Mouse (Mus musculus) myocyte (in vitro differentiated cells): ENCODE results near the gene Adipor1. TPM values are rescaled to one million over a fixed set of nuclear protein-coding genes. Genes with fewer than 3 reads are reported as not detected.

Source experiments
- H3K27me3 ChIP-seq: one replicate; pipeline ENCODE4 v1.6.1; 2011; ENCODE audit not compliant: control insufficient read depth, insufficient read depth, insufficient read length
- H3K36me3 ChIP-seq: one replicate; pipeline ENCODE4 v1.6.1; 2011; ENCODE audit not compliant: control insufficient read depth, insufficient read depth
- H3K4me2 ChIP-seq: one replicate; pipeline ENCODE4 v1.6.1; 2011; ENCODE audit warnings: low read depth, control low read depth
- H3K4me3 ChIP-seq: one replicate; pipeline ENCODE4 v1.5.1; 2011; ENCODE audit warnings: mild to moderate bottlenecking, control low read depth, moderate library complexity
- H3K79me2 ChIP-seq: one replicate; pipeline ENCODE4 v1.6.1; 2011; ENCODE audit not compliant: control insufficient read depth, insufficient read depth
- H3ac ChIP-seq: one replicate; pipeline ENCODE4 v1.6.1; 2011; ENCODE audit not compliant: control insufficient read depth, insufficient read length
- CEBPB ChIP-seq: IDR thresholded peaks from 2 replicates; pipeline ENCODE4 v1.6.1; 2011; ENCODE audit warnings: mild to moderate bottlenecking, moderate library complexity; ENCODE audit not compliant: poor library complexity, insufficient read depth, severe bottlenecking
- E2F4 ChIP-seq: IDR thresholded peaks from one replicate; pipeline ENCODE4 v1.6.1; 2011; ENCODE audit warnings: mild to moderate bottlenecking, control low read depth, moderate library complexity; ENCODE audit not compliant: insufficient read depth
- MAX ChIP-seq: IDR thresholded peaks from one replicate; pipeline ENCODE4 v1.6.1; 2011; ENCODE audit warnings: low read depth, mild to moderate bottlenecking, control low read depth
- MYOD1 ChIP-seq, 3 experiments: IDR thresholded peaks; one replicate each; pipeline ENCODE4 v1.6.1; 2011; ENCODE audit warnings: control low read depth in 2 of 3, low read depth in 2 of 3, mild to moderate bottlenecking in 2 of 3, moderate library complexity in 1 of 3; ENCODE audit not compliant: insufficient read length in 2 of 3, control insufficient read depth in 1 of 3
- MYOG ChIP-seq, 3 experiments: IDR thresholded peaks; one replicate each; pipeline ENCODE4 v1.6.1; 2011; ENCODE audit warnings: control low read depth in 2 of 3, low read depth in 2 of 3, mild to moderate bottlenecking in 2 of 3; ENCODE audit not compliant: insufficient read length in 2 of 3, control insufficient read depth in 1 of 3, insufficient read depth in 1 of 3
- POLR2A ChIP-seq: IDR thresholded peaks from one replicate; pipeline ENCODE4 v1.6.1; 2011; ENCODE audit warnings: low read depth, mild to moderate bottlenecking, control low read depth, moderate library complexity; ENCODE audit not compliant: insufficient read length
- POLR2AphosphoS2 ChIP-seq: IDR thresholded peaks from one replicate; pipeline ENCODE4 v1.6.1; 2011; ENCODE audit warnings: low read depth, control low read depth; ENCODE audit not compliant: insufficient read length
- REST ChIP-seq: IDR thresholded peaks from one replicate; pipeline ENCODE4 v1.6.1; 2011; ENCODE audit warnings: mild to moderate bottlenecking, control low read depth, moderate library complexity; ENCODE audit not compliant: insufficient read depth, insufficient read length
- SRF ChIP-seq: IDR thresholded peaks from one replicate; pipeline ENCODE4 v1.6.1; 2011; ENCODE audit warnings: low read depth; ENCODE audit not compliant: control insufficient read depth, insufficient read length
- TCF12 ChIP-seq: IDR thresholded peaks from one replicate; pipeline ENCODE4 v1.6.1; 2011; ENCODE audit warnings: mild to moderate bottlenecking, control low read depth; ENCODE audit not compliant: poor library complexity, insufficient read depth, severe bottlenecking
- TCF3 ChIP-seq: IDR thresholded peaks from one replicate; pipeline ENCODE4 v1.6.1; 2011; ENCODE audit warnings: low read depth, control low read depth; ENCODE audit not compliant: insufficient read length
- USF1 ChIP-seq: IDR thresholded peaks from one replicate; pipeline ENCODE4 v1.6.1; 2011; ENCODE audit warnings: low read depth, mild to moderate bottlenecking, control low read depth, moderate library complexity
- polyA plus RNA-seq: library from polyadenylated mRNA; unstranded; fragments of >200 nt; fragmentation: generic; extraction: Trizol; gene quantifications from one replicate; pipeline ENCODE4 v1.2.1, GENCODE M21; 2012; ENCODE audit warnings: missing spikeins

Adipor1 gene
- 87.9 TPM for polyA plus RNA-seq

GRCm38 (mm10) chr1:134415168-134415831 lies at the start of gene Adipor1:
Gene Adipor1 (plus strand): TSS chr1:134415378.
- H3ac ChIP-seq, result peak within 1 kb of the TSS; percentile 100
- peak within 1 kb of the TSS; percentile 91 for H3K4me2 ChIP-seq
- peaks cover 28% of the 10 kb centered on the region for H3K36me3 ChIP-seq
- TF ChIP-seq REST, result no peak
- no peak for TF ChIP-seq E2F4
- TF ChIP-seq MYOD1 (IDR thresholded peaks at IDR 0.05; ENCODE audit: control insufficient read depth in 1 of 3, insufficient read length in 2 of 3, low read depth in 2 of 3), result peak in 1 of 3 experiments; percentile 44
- TF ChIP-seq POLR2A, result peak; percentile 78
- peak; percentile 97 for TF ChIP-seq POLR2AphosphoS2
- TF ChIP-seq MYOG (IDR thresholded peaks at IDR 0.05; ENCODE audit: control insufficient read depth in 1 of 3, insufficient read depth in 1 of 3, insufficient read length in 2 of 3, low read depth in 2 of 3), result peak in 1 of 3 experiments; percentile 24
- H3K27me3 ChIP-seq, result no peaks in the 10 kb centered on the region
- peak within 1 kb of the TSS; percentile 51 for H3K4me3 ChIP-seq
- H3K79me2 ChIP-seq, result peaks cover 47% of the 10 kb centered on the region

- Histone ChIP-seq H3K4me2 (no peak overlapping the region), H3ac (no peak overlapping the region), H3K36me3 (no peaks in the 10 kb centered on the region), H3K79me2 (peaks cover 10% of the 10 kb centered on the region), H3K4me3 (no peak overlapping the region), H3K27me3 (no peaks in the 10 kb centered on the region)
- TF ChIP-seq CEBPB (no peak), E2F4 (no peak), POLR2A (no peak), MYOD1 (IDR thresholded peaks at IDR 0.05; ENCODE audit: control insufficient read depth in 1 of 3, insufficient read length in 2 of 3, low read depth in 2 of 3) (no peak), MYOG (IDR thresholded peaks at IDR 0.05; ENCODE audit: control insufficient read depth in 1 of 3, insufficient read depth in 1 of 3, insufficient read length in 2 of 3, low read depth in 2 of 3) (no peak), USF1 (no peak), POLR2AphosphoS2 (no peak), MAX (no peak)
These were observed 49.7 kb upstream of the Adipor1 start for GRCm38 (mm10) chr1:134365491-134365890.

DNA sequence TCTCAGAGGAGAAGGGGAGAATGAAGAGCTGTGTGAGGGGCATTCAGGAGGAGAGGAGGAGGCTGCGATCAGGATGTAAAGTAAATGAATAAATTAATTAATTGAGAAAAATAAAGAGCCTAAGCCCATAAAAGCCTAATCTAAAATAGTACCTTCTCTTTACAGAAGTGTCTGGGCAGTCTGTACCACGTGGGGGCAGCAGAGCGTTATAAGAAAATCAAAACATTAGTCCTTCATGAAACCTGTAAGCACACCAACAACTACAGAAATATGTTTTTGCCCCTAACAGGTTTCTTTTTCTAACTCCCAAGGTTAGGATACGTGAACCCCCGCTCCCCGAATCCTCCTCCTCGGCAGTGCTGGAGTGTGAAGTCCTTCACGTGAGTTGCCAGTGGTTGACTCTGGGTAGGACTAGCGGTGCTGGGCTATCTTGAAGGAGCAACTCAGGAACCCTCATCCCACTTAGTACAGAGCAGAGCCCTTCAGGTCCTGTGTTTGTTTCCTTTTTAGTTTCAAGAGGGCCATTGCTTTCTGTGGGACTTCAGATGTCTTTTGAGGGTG lies 46.3 kb upstream of the Adipor1 start:
- TF ChIP-seq USF1 (peak; percentile 18), E2F4 (no peak)
- H3ac ChIP-seq, result no peak overlapping the region
- H3K79me2 ChIP-seq, result no peaks in the 10 kb centered on the region
- no peak overlapping the region for H3K4me3 ChIP-seq
- no peaks in the 10 kb centered on the region for H3K36me3 ChIP-seq
- H3K4me2 ChIP-seq, result no peak overlapping the region
- H3K27me3 ChIP-seq, result no peaks in the 10 kb centered on the region

DNA sequence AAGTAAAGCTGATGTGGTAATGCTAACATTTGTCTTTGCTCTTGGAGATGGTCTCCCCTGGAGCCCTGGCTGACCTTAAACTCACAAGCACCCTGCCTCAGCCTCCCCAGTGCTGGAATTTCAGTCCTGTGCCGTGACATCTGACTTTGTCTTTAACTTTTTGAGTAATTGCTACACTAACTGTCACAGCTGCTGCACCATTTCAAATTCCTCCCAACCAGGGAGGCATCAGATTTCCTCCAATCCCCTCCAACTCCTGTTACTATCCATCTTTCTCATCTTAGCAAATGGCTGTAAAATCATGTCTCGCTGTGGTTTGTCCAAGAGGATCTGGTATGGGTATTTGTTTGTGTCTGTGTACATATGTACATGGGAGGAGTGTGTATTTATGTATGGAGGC lies 41.1 kb upstream of the Adipor1 start:
- H3K27me3 ChIP-seq, result no peaks in the 10 kb centered on the region
- TF ChIP-seq MYOG (IDR thresholded peaks at IDR 0.05; ENCODE audit: control insufficient read depth in 1 of 3, insufficient read depth in 1 of 3, insufficient read length in 2 of 3, low read depth in 2 of 3) (no peak), REST (no peak), TCF3 (peak; percentile 11), MYOD1 (IDR thresholded peaks at IDR 0.05; ENCODE audit: control insufficient read depth in 1 of 3, insufficient read length in 2 of 3, low read depth in 2 of 3) (peak; percentile 66 to 91 (median 81)), MAX (no peak), E2F4 (no peak), POLR2AphosphoS2 (no peak), TCF12 (peak; percentile 39), POLR2A (no peak), SRF (no peak), USF1 (no peak)
- H3ac ChIP-seq, result no peak overlapping the region
- H3K4me3 ChIP-seq, result no peak overlapping the region
- no peaks in the 10 kb centered on the region for H3K79me2 ChIP-seq
- no peak overlapping the region for H3K4me2 ChIP-seq
- H3K36me3 ChIP-seq, result no peaks in the 10 kb centered on the region

DNA sequence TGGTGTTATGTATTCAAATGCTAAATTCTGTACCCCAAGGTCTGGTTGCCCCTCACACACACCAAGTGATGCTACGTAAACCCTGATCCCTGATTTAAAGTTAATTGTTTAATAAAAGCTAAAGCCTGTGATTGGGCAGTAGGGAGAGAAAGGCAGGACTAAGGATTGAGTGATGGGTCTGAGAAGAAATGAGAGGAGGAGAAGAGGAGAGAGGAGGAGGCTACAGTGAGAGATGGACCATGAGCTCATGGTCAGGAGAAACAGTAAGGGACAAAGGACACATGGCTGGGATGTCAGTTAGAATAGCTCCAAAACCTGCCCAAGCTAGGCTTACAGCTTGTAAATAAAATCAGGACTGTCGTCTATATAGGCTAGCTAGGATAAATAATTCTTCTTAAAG lies 34.1 kb upstream of the Adipor1 start:
- TF ChIP-seq USF1, result no peak
- no peak for TF ChIP-seq SRF
- Histone ChIP-seq H3K4me2 (no peak overlapping the region), H3ac (no peak overlapping the region), H3K4me3 (no peak overlapping the region), H3K79me2 (no peaks in the 10 kb centered on the region), H3K27me3 (no peaks in the 10 kb centered on the region), H3K36me3 (no peaks in the 10 kb centered on the region)
